Mouse (Mus musculus) stomach, postnatal 0 days (tissue): Measurements from ENCODE around the gene Palm.

ENCODE experiments used
- CTCF ChIP-seq: IDR thresholded peaks from 2 replicates; pipeline ENCODE4 v1.5.1; 2016; ENCODE audit warnings: antibody characterized with exemption, low read depth, mild to moderate bottlenecking, moderate library complexity
- EP300 ChIP-seq: optimal IDR thresholded peaks from 2 replicates; pipeline ENCODE3; 2016; ENCODE audit warnings: antibody characterized with exemption

- TF ChIP-seq EP300 (no peak), CTCF (peak; percentile 97)
These were observed 18.6 kb downstream of the Palm start for GRCm38 (mm10) chr10:79811736-79812637.
